Mouse (Mus musculus): ENCODE measurements around the gene Smco3. TPM values are rescaled to one million over a fixed set of nuclear protein-coding genes. Genes with fewer than 3 reads are reported as not detected.
"Not testable (repeated sequence)": the region's sequence is repeated elsewhere in the genome, so short reads cannot be mapped to it uniquely, and the experiment has no call there.

The Smco3 gene
- polyA plus RNA-seq, 1 experiment from 2014 or later: not detected

DNA sequence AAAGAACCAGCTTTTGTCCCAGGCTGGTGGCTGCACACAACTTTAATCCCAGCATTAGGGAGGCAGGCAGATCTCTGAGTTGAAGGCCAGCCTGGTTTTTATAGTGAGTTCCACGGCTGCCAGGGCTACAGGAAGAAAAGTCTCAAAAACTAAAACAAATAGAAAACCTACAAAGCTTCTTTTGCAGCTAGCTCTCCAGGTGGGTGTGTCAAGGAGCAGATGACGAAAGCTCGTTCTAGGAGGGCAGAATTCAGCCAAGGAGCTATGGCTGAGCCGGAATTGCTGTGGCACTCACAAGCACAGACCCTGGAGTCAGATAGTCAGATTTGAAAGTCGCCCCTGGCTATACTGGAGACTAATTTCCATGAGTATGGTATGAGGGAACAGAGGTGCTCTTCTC is 28.4 kb downstream of the Smco3 start:
- Histone ChIP-seq H3K27me3 (replicated peaks) (no peaks in the 10 kb centered on the region), H3K4me3 (0 out of 2 replicates have a peak overlapping the region, but pooled peaks have one; percentile 71), H3K4me2 (peak overlapping the region; percentile 91), H3K36me3 (peaks cover 5% of the 10 kb centered on the region; the same call in 1 of the 2 replicates), H3K27ac (ENCODE audit: poor library complexity, severe bottlenecking) (no peak overlapping the region), H3K9me3 (replicated peaks) (no peaks in the 10 kb centered on the region), H3K9ac (0 out of 2 replicates have a peak overlapping the region, but pooled peaks have one; percentile 44), H3K4me1 (replicated peaks) (peaks cover 34% of the 10 kb centered on the region)
- no peak for ATAC-seq (ENCODE audit: insufficient number of reproducible peaks, low FRiP score)
- 71% methylated on average over 5 of the region's 5 CpGs for WGBS

DNA sequence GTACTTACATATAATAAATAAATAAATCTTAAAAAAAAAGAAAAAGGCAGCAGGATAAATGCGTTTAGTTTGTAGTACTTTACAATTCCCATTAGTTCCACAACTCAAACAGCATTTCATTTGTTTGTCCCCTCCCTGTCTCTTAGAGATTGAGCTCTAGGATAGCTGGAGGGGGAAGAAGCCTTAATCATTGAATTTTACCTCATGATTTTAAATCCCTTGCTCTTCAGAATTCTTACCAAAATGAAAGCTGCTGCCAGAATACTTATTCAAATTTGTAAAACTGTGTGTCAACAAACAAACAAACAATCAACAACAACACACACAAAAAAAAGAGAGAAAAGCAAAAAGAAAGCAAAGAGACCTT is 29.9 kb downstream of the Smco3 start:
- no peaks in the 10 kb centered on the region for H3K9me3 ChIP-seq (replicated peaks)
- no peak overlapping the region for H3K4me3 ChIP-seq
- 97% methylated on average over 1 of the region's 1 CpGs for WGBS
- no peak overlapping the region for H3K4me2 ChIP-seq
- no peak for ATAC-seq (ENCODE audit: insufficient number of reproducible peaks, low FRiP score)
- H3K27me3 ChIP-seq (replicated peaks): no peaks in the 10 kb centered on the region
- H3K4me1 ChIP-seq (replicated peaks): peaks cover 34% of the 10 kb centered on the region
- H3K9ac ChIP-seq: no peak overlapping the region
- peaks cover 4% of the 10 kb centered on the region; the same call in 1 of the 2 replicates for H3K36me3 ChIP-seq
- H3K27ac ChIP-seq (ENCODE audit: poor library complexity, severe bottlenecking): no peak overlapping the region

DNA sequence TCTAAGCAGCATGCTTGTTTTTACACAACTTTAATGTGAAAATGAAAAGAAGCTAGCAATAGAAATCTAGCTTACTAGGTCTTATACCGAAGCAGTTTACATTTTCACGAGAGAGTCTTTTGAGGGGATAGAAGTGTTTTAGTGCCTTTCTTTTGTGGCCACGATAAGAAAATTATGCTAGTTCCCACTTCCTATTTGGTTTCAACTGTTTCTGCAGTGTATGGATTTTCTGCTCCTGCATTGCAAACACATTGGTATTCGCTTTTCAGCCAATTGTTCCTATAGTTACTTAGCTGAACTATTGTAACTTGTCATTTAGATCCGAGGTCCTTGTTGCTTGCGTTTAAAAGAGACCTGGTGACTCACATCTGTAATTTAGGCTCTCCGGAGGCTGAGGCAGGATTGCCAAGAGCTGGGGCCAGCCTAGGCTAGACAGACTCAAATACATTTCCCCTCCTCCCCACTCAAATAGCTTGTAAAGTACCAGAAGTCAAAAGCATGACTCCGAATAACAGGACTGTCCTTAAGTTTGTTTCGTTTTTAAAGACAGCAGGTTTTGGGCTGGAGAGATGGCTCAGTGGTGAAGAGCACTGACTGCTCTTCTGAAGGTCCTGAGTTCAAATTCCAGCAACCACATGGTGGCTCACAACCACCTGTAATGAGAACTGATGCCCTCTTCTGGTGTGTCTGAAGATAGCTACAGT is 30.4 kb downstream of the Smco3 start:
- H3K4me1 ChIP-seq (replicated peaks): peaks cover 30% of the 10 kb centered on the region
- ATAC-seq (ENCODE audit: insufficient number of reproducible peaks, low FRiP score): no peak
- 32% methylated on average over 9 of the region's 9 CpGs for WGBS

DNA sequence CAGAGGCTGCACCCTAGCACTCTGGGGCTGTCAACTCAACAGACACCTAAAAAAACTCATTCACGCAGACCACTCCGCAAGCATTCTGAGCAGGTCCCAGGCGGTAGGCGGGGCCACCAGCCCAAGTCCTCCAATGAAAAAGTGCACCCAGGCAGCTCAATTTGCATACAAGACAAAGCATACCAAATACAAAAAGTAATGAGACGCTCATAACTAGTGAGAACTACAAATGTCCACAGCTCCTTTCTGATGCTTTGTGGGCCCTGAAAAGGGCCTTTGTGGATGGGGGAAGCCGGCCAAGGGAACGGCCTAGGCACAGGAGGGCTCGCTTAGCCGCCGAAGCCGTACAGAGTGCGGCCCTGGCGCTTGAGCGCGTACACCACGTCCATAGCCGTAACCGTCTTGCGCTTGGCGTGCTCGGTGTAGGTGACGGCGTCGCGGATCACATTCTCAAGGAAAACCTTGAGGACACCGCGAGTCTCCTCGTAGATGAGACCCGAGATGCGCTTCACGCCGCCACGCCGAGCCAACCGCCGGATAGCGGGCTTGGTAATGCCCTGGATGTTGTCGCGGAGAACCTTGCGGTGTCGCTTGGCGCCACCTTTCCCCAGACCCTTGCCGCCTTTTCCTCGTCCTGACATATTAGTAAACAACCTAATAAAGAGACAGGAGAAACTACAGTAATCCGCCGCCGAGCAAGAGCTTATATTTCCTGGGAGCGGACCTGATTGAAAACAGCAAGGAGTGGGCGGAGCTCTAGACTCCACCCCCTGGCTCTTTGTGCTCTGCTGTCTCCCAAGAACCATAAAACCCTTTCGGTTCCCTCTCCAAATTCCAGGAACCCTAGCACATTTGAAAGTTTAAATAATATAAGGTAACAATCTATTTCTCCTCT is 31.3 kb downstream of the Smco3 start, which contains the start of gene Hist4h4:
Gene Hist4h4, minus strand, starts transcription at position 677 of the 895 bp plus-strand sequence.
- Histone ChIP-seq H3K4me2 (peak within 1 kb of the TSS; percentile 89), H3K9ac (peak within 1 kb of the TSS; percentile 96), H3K4me3 (peak within 1 kb of the TSS; percentile 69), H3K27ac (ENCODE audit: poor library complexity, severe bottlenecking) (peak within 1 kb of the TSS; percentile 100), H3K36me3 (no peaks in the 10 kb centered on the region), H3K27me3 (replicated peaks) (no peaks in the 10 kb centered on the region), H3K9me3 (replicated peaks) (no peaks in the 10 kb centered on the region), H3K4me1 (replicated peaks) (peaks cover 22% of the 10 kb centered on the region)
- WGBS: under 1% methylated on average over 50 of the region's 50 CpGs
- peak; percentile 80 for ATAC-seq (ENCODE audit: insufficient number of reproducible peaks, low FRiP score)

More for the DNA sequence above, 30.4 kb downstream of the Smco3 start:
- Histone ChIP-seq H3K36me3 (no peaks in the 10 kb centered on the region), H3K4me3 (peak overlapping the region; percentile 69), H3K9me3 (replicated peaks) (no peaks in the 10 kb centered on the region), H3K4me2 (peak overlapping the region; percentile 48), H3K27ac (ENCODE audit: poor library complexity, severe bottlenecking) (peak overlapping the region; percentile 100), H3K9ac (no peak overlapping the region), H3K27me3 (replicated peaks) (no peaks in the 10 kb centered on the region)

DNA sequence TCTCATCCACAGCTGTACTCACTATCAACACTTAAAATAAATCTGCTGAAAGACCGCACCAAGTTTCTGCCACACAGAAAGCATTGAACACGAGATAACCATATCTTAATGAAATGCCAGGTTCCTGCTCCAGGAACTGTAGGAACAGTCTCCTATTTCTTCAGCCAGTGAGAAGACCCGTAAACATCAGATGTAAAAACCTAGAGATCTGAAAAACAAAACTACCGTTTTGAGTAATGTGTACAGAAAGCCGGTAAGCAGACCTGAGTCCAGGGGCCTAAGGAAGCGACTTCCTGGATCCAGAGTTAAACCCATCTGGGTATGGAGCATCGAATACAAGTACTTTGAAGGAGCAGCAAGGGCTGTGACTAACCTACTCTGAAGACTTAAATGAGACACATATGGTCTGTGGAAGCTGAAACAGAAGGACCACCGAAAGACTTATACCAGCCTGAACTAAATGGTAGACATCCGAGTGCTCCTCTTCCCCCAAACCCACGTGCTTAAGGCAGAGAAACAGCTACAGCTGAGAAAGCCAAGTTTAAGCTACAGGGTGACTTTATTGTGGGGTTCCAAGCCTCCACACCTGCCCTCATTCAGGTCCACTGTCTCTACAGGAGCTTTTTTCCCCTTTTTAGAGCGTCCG is 32.0 kb downstream of the Smco3 start:
- H3K27ac ChIP-seq (ENCODE audit: poor library complexity, severe bottlenecking): peak overlapping the region; percentile 100
- no peaks in the 10 kb centered on the region for H3K27me3 ChIP-seq (replicated peaks)
- ATAC-seq (ENCODE audit: insufficient number of reproducible peaks, low FRiP score): no peak
- WGBS: 9% methylated on average over 12 of the region's 12 CpGs
- H3K4me1 ChIP-seq (replicated peaks): peaks cover 17% of the 10 kb centered on the region
- peak overlapping the region; percentile 96 for H3K9ac ChIP-seq
- H3K4me3 ChIP-seq: peak overlapping the region; percentile 69
- H3K36me3 ChIP-seq: no peaks in the 10 kb centered on the region
- H3K4me2 ChIP-seq: peak overlapping the region; percentile 89
- no peaks in the 10 kb centered on the region for H3K9me3 ChIP-seq (replicated peaks)

DNA sequence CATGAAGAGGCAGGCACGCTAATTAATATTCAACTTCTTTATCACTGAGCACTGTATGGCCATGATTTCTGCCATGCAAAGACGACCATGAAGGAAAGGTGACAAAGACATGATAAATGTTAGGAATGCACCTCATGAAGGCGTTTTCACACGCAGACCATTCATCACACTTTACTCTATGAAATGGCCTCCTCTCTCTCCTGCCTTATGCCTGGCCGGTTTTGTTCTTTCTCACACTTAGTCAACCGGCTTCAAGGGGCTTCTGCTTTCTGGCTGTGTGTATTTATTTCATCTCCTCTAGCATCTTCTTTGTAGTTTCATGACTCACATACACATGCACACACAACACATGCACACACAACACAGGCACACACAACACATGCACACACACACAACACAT is 34.0 kb downstream of the Smco3 start:
- Histone ChIP-seq H3K4me1 (replicated peaks) (peaks cover 13% of the 10 kb centered on the region), H3K9ac (no peak overlapping the region), H3K4me2 (no peak overlapping the region), H3K27me3 (replicated peaks) (no peaks in the 10 kb centered on the region), H3K9me3 (replicated peaks) (no peaks in the 10 kb centered on the region), H3K36me3 (no peaks in the 10 kb centered on the region), H3K4me3 (no peak overlapping the region), H3K27ac (ENCODE audit: poor library complexity, severe bottlenecking) (no peak overlapping the region)
- no peak for ATAC-seq (ENCODE audit: insufficient number of reproducible peaks, low FRiP score)
- 75% methylated on average over 6 of the region's 6 CpGs for WGBS

DNA sequence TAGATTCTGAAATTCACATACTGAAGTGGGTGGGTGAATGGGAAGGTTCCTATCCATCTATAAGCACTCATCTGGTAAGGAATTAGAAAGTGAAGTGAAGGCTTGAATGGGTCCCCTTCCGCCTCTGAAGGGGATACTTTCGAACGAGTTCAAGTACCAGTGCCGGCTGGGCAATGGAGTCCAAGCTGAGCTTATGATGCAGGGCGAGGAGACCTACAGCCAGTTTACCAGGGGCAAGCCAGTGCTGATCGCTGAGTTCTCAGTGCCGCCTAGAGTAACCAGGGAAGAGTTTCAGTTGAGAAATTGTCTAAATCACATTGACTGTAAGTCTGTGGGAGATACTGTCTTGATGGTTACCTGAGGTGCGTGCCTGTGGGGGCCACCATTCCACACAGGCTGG is 34.5 kb downstream of the Smco3 start:
- H3K36me3 ChIP-seq: no peaks in the 10 kb centered on the region
- no peaks in the 10 kb centered on the region for H3K27me3 ChIP-seq (replicated peaks)
- H3K9me3 ChIP-seq (replicated peaks): no peaks in the 10 kb centered on the region
- no peak overlapping the region for H3K9ac ChIP-seq
- no peak overlapping the region for H3K4me2 ChIP-seq
- ATAC-seq (ENCODE audit: insufficient number of reproducible peaks, low FRiP score): no peak
- H3K4me3 ChIP-seq: no peak overlapping the region
- H3K4me1 ChIP-seq (replicated peaks): peaks cover 13% of the 10 kb centered on the region
- no peak overlapping the region for H3K27ac ChIP-seq (ENCODE audit: poor library complexity, severe bottlenecking)
- 89% methylated on average over 8 of the region's 8 CpGs for WGBS

DNA sequence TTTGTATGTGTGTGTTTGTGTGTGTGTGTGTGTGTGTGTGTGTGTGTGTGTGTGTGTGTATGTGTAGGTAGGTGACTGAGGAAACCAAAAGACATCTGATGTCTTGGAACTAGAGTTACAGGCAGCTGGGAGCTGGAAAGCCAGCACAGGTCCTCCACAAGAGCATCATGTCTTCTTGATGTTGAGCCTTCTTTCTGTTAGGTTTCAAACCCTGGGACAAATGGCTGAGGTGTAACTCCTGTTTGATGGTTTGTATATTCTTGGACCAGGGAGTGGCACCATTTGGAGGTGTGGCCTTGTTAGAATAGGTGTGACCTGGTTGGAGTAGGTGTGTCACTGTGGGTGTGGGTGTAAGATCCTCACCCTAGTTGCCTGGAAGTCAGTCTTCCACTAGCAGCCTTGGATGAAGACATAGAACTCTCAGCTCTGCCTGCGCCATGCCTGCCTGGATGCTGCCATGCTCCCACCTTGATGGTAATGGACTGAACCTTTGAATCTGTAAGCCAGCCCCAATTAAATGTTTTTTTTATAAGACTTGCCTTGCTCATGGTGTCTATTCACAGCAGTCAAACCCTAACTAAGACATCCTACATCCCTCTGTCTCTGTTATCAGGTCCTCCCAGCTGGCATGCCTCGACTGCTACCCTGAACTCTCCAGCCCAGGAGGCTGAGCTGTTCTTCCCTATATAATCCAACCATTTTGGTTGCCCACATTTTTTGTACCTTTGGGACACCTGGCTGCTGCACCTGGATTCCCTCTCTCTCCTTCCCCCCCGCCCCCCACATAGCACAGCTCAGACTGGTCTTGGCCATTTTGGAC is 37.2 kb downstream of the Smco3 start:
- ATAC-seq (ENCODE audit: insufficient number of reproducible peaks, low FRiP score); H3K9ac ChIP-seq; H3K27me3 ChIP-seq (replicated peaks); H3K4me2 ChIP-seq; H3K27ac ChIP-seq (ENCODE audit: poor library complexity, severe bottlenecking); H3K9me3 ChIP-seq (replicated peaks); H3K36me3 ChIP-seq; H3K4me3 ChIP-seq: not testable (repeated sequence)
- 63% methylated on average over 3 of the region's 3 CpGs for WGBS
- peaks cover 11% of the 10 kb centered on the region for H3K4me1 ChIP-seq (replicated peaks)

DNA sequence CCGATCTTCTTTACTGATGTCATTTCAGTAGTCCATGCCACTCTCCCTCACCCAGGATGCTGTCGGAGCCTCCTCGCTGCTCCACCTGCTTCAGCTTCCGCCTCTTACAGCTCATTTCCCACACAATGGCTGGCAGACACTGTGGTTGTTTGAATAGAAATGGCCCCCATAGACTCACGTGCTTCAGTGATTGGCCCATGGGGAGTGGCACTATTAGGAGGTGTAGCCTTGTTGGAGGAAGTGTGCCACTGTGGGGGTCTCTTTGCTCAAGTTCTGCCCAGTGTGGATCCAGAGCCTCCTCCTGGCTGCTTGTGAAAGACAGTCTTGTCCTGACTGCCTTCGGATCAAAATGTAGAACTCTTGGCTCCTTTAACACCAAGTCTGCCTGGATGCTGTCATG is 39.4 kb downstream of the Smco3 start:
- ATAC-seq (ENCODE audit: insufficient number of reproducible peaks, low FRiP score): no peak
- Histone ChIP-seq H3K9me3 (replicated peaks) (no peaks in the 10 kb centered on the region), H3K36me3 (no peaks in the 10 kb centered on the region), H3K4me2 (no peak overlapping the region), H3K27ac (ENCODE audit: poor library complexity, severe bottlenecking) (no peak overlapping the region), H3K27me3 (replicated peaks) (no peaks in the 10 kb centered on the region), H3K4me3 (no peak overlapping the region), H3K4me1 (replicated peaks) (peaks cover 10% of the 10 kb centered on the region), H3K9ac (no peak overlapping the region)
- WGBS: 63% methylated on average over 6 of the region's 6 CpGs

DNA sequence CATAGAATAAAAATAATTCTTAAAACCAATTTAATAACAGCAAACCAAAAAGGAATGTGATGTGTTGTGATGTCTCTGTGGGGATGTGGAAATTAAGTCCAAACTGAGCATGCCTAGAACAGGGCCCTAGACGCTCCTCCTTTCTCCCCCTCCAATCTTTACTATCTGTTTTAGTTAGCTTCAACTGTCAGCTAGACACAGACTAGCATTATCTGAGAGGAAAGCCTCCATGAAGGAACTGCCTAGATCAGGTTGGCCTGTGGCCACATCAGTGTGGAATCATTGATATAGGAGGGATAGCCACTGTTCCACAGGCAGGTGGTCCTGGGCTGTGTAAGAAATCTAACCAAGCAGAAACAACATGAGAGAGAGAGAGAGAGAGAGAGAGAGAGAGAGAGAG is 40.1 kb downstream of the Smco3 start:
- Histone ChIP-seq H3K36me3 (no peaks in the 10 kb centered on the region), H3K4me3 (no peak overlapping the region), H3K4me2 (no peak overlapping the region), H3K27me3 (replicated peaks) (no peaks in the 10 kb centered on the region), H3K4me1 (replicated peaks) (peaks cover 10% of the 10 kb centered on the region), H3K9ac (no peak overlapping the region), H3K27ac (ENCODE audit: poor library complexity, severe bottlenecking) (no peak overlapping the region), H3K9me3 (replicated peaks) (no peaks in the 10 kb centered on the region)
- 65% methylated on average over 1 of the region's 1 CpGs for WGBS
- ATAC-seq (ENCODE audit: insufficient number of reproducible peaks, low FRiP score): no peak
